Mouse (Mus musculus): ENCODE data around the gene Pif1. TPM values are rescaled to one million over a fixed set of nuclear protein-coding genes. Genes with fewer than 3 reads are reported as not detected.

The Pif1 gene
- polyA plus RNA-seq, 1 experiment from 2014 or later, result 8.7 TPM

DNA sequence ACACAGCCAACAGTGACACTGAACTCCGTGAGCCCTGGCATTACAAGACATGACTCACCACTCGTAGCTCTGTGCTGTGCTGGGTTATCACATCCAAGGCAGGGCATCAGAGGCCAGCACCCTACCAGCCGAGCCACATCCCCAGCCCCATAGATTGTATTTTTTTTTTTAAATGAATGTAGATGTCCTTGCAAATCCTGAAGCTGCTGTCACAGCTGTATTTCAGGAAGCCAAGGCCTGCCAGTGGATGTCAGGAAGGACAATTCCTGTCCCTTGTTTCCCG lies 40.6 kb upstream of the Pif1 start:
- WGBS, result 28% methylated on average over 4 of the region's 4 CpGs
- Histone ChIP-seq H3K9me3 (ENCODE audit: control insufficient read depth, low read length) (no peaks in the 10 kb centered on the region), H3K36me3 (ENCODE audit: control insufficient read depth, insufficient read depth, low read length) (no peaks in the 10 kb centered on the region), H3K9ac (ENCODE audit: low read length) (no peak overlapping the region; the same call in 1 of the 2 replicates), H3K27me3 (ENCODE audit: control insufficient read depth, insufficient read depth, low read length) (no peaks in the 10 kb centered on the region), H3K27ac (replicated peaks in 1 of 2; ENCODE audit: control insufficient read depth in 1 of 2, insufficient read depth in 1 of 2, low read depth in 2 of 2, low read length in 2 of 2) (peak overlapping the region; percentile 29 to 45; a peak in 3 of 4 replicates), H3K4me3 (ENCODE audit: control insufficient read depth in 1 of 2, insufficient read depth in 1 of 2, low read depth in 1 of 2, low read length in 2 of 2) (no peak overlapping the region), H3K4me1 (ENCODE audit: control insufficient read depth in 2 of 2, insufficient read depth in 2 of 2, low read length in 2 of 2) (peaks cover 37 to 63% of the 10 kb centered on the region in 2 experiments), H3K4me2 (ENCODE audit: low read length) (no peak overlapping the region)
- no peak for ATAC-seq (ENCODE audit: insufficient number of reproducible peaks, insufficient read depth, low FRiP score, low read depth)

DNA sequence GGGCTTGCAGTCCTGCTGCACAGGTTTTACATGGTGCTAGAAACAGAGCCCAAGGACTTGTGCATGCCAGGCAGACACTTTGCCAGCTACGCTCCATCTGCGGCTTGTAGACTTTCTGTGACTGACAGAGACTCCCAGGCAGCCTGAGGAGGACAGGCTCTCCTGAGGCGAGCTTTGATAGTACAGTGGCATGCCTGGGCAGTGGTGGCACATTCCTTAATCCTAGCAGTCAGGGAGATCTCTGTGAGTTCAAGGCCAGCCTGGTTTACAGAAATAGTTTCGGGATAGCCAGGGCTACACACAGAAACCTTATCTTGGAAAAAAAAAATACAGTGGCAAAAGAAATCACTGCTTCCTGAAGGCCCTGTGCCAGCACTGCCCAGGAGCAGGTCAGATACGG lies 39.8 kb upstream of the Pif1 start:
- Histone ChIP-seq H3K4me3 (ENCODE audit: control insufficient read depth in 1 of 2, insufficient read depth in 1 of 2, low read depth in 1 of 2, low read length in 2 of 2) (no peak overlapping the region), H3K36me3 (ENCODE audit: control insufficient read depth, insufficient read depth, low read length) (peaks cover 3% of the 10 kb centered on the region; the same call in 1 of the 2 replicates), H3K4me2 (ENCODE audit: low read length) (no peak overlapping the region), H3K9me3 (ENCODE audit: control insufficient read depth, low read length) (no peaks in the 10 kb centered on the region), H3K9ac (ENCODE audit: low read length) (no peak overlapping the region), H3K27me3 (ENCODE audit: control insufficient read depth, insufficient read depth, low read length) (no peaks in the 10 kb centered on the region), H3K27ac (replicated peaks in 1 of 2; ENCODE audit: control insufficient read depth in 1 of 2, insufficient read depth in 1 of 2, low read depth in 2 of 2, low read length in 2 of 2) (peak overlapping the region in 1 of 2 experiments; percentile 45; a peak in 2 of 4 replicates), H3K4me1 (ENCODE audit: control insufficient read depth in 2 of 2, insufficient read depth in 2 of 2, low read length in 2 of 2) (peaks cover 34 to 59% of the 10 kb centered on the region in 2 experiments)
- 67% methylated on average over 5 of the region's 5 CpGs for WGBS
- no peak for ATAC-seq (ENCODE audit: insufficient number of reproducible peaks, insufficient read depth, low FRiP score, low read depth)

DNA sequence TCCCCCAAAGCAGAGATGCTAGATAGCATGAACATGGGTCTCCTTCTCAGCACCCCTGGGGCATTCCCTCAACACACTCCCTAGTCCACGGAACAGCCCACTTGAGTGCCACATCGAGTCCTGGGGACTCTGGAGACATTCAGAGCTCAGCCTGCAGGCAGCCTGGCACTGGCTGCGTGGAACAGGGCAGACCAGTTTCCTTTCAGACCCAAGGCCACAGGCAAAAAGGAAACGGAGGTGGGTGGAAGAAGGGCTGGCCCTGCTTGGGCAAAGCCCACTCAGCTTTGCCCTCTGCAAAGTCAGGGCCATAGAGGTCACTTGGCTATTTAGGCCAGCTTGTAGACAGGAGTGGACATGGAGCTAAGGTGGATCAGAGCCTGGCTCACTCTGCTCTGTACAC lies 39.1 kb upstream of the Pif1 start:
- no peak for ATAC-seq (ENCODE audit: insufficient number of reproducible peaks, insufficient read depth, low FRiP score, low read depth)
- H3K4me2 ChIP-seq (ENCODE audit: low read length), result no peak overlapping the region
- H3K27ac ChIP-seq (replicated peaks in 1 of 2; ENCODE audit: control insufficient read depth in 1 of 2, insufficient read depth in 1 of 2, low read depth in 2 of 2, low read length in 2 of 2), result no peak overlapping the region
- H3K9me3 ChIP-seq (ENCODE audit: control insufficient read depth, low read length), result no peaks in the 10 kb centered on the region
- H3K36me3 ChIP-seq (ENCODE audit: control insufficient read depth, insufficient read depth, low read length), result peaks cover 6% of the 10 kb centered on the region; the same call in 1 of the 2 replicates
- no peaks in the 10 kb centered on the region for H3K27me3 ChIP-seq (ENCODE audit: control insufficient read depth, insufficient read depth, low read length)
- H3K9ac ChIP-seq (ENCODE audit: low read length), result no peak overlapping the region
- H3K4me3 ChIP-seq (ENCODE audit: control insufficient read depth in 1 of 2, insufficient read depth in 1 of 2, low read depth in 1 of 2, low read length in 2 of 2), result no peak overlapping the region
- 61% methylated on average over 4 of the region's 4 CpGs for WGBS
- H3K4me1 ChIP-seq (ENCODE audit: control insufficient read depth in 2 of 2, insufficient read depth in 2 of 2, low read length in 2 of 2), result peaks cover 34 to 55% of the 10 kb centered on the region in 2 experiments

DNA sequence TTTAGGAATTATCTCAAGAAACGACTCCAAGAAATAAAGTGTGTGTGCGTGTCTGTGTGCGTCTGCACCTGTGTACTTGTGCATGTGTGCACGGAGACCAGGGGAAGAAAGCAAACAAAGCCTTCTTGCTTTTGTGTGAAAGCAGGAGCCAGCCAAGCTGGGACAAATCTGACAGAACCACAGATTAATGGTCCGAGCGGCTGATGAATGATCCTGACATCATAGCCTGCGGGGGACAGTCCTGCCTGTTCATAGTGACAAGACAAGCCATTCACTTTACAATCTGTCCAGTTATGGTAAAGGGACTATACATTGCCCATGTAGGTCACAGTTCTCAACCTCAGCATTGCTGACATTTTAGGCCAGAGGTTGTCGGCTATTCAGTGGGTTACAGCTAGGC lies 38.6 kb upstream of the Pif1 start:
- Histone ChIP-seq H3K27ac (replicated peaks in 1 of 2; ENCODE audit: control insufficient read depth in 1 of 2, insufficient read depth in 1 of 2, low read depth in 2 of 2, low read length in 2 of 2) (no peak overlapping the region), H3K36me3 (ENCODE audit: control insufficient read depth, insufficient read depth, low read length) (peaks cover 6% of the 10 kb centered on the region; the same call in 1 of the 2 replicates), H3K9me3 (ENCODE audit: control insufficient read depth, low read length) (no peaks in the 10 kb centered on the region), H3K9ac (ENCODE audit: low read length) (no peak overlapping the region), H3K4me2 (ENCODE audit: low read length) (no peak overlapping the region), H3K4me1 (ENCODE audit: control insufficient read depth in 2 of 2, insufficient read depth in 2 of 2, low read length in 2 of 2) (peaks cover 34 to 52% of the 10 kb centered on the region in 2 experiments), H3K27me3 (ENCODE audit: control insufficient read depth, insufficient read depth, low read length) (no peaks in the 10 kb centered on the region), H3K4me3 (ENCODE audit: control insufficient read depth in 1 of 2, insufficient read depth in 1 of 2, low read depth in 1 of 2, low read length in 2 of 2) (no peak overlapping the region)
- 75% methylated on average over 8 of the region's 8 CpGs for WGBS
- no peak for ATAC-seq (ENCODE audit: insufficient number of reproducible peaks, insufficient read depth, low FRiP score, low read depth)

DNA sequence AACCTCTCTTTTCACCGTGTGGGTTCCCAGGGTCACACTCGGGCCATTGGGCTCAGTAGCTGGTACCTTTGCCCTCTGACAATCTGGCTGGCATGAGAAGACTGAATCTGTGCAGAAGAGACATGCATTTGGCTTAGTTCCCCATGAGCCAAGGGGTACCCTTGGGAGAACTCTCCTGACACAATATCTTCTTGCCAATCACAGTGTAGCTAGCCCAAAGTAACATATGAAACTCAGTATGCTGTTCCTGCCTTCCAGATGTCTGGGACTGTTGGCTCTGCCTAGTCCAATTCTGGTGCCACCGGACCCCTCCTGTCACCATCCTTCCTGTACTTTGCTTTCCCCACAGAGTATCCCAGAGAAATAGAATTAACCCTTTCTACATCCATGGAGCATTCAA lies 37.8 kb upstream of the Pif1 start:
- Histone ChIP-seq H3K36me3 (ENCODE audit: control insufficient read depth, insufficient read depth, low read length) (peaks cover 7% of the 10 kb centered on the region; the same call in 1 of the 2 replicates), H3K4me1 (ENCODE audit: control insufficient read depth in 2 of 2, insufficient read depth in 2 of 2, low read length in 2 of 2) (peaks cover 34 to 51% of the 10 kb centered on the region in 2 experiments), H3K9ac (ENCODE audit: low read length) (no peak overlapping the region), H3K9me3 (ENCODE audit: control insufficient read depth, low read length) (no peaks in the 10 kb centered on the region), H3K4me2 (ENCODE audit: low read length) (no peak overlapping the region), H3K27me3 (ENCODE audit: control insufficient read depth, insufficient read depth, low read length) (no peaks in the 10 kb centered on the region), H3K4me3 (ENCODE audit: control insufficient read depth in 1 of 2, insufficient read depth in 1 of 2, low read depth in 1 of 2, low read length in 2 of 2) (no peak overlapping the region), H3K27ac (replicated peaks in 1 of 2; ENCODE audit: control insufficient read depth in 1 of 2, insufficient read depth in 1 of 2, low read depth in 2 of 2, low read length in 2 of 2) (no peak overlapping the region)
- ATAC-seq (ENCODE audit: insufficient number of reproducible peaks, insufficient read depth, low FRiP score, low read depth), result no peak
- 85% methylated on average over 3 of the region's 3 CpGs for WGBS

DNA sequence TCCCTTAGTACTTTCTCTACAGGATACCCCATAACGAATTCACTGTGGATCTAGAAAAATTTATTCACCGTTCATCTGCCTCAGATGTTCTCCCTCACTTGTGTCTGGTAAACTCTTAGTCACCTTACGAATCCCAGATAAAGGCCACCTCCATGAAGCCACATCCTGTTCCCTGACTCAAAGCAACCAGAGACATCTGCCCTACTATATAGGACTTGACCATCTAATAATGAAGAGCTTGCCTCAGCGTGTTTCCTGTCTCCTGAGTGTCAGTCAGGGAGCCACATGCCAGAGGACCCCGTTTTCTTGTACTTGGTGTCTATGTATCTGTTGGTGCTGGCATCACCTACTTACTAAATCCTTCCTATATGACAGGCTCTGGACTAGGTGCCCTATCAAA lies 37.3 kb upstream of the Pif1 start:
- no peak overlapping the region for H3K4me3 ChIP-seq (ENCODE audit: control insufficient read depth in 1 of 2, insufficient read depth in 1 of 2, low read depth in 1 of 2, low read length in 2 of 2)
- peaks cover 12% of the 10 kb centered on the region; the same call in 1 of the 2 replicates for H3K36me3 ChIP-seq (ENCODE audit: control insufficient read depth, insufficient read depth, low read length)
- H3K4me2 ChIP-seq (ENCODE audit: low read length), result no peak overlapping the region
- H3K4me1 ChIP-seq (ENCODE audit: control insufficient read depth in 2 of 2, insufficient read depth in 2 of 2, low read length in 2 of 2), result peaks cover 36 to 56% of the 10 kb centered on the region in 2 experiments
- peak overlapping the region in 1 of 2 experiments; percentile 82; a peak in 1 of 4 replicates for H3K27ac ChIP-seq (replicated peaks in 1 of 2; ENCODE audit: control insufficient read depth in 1 of 2, insufficient read depth in 1 of 2, low read depth in 2 of 2, low read length in 2 of 2)
- no peak overlapping the region for H3K9ac ChIP-seq (ENCODE audit: low read length)
- H3K27me3 ChIP-seq (ENCODE audit: control insufficient read depth, insufficient read depth, low read length), result no peaks in the 10 kb centered on the region
- H3K9me3 ChIP-seq (ENCODE audit: control insufficient read depth, low read length), result no peaks in the 10 kb centered on the region
- 78% methylated on average over 5 of the region's 5 CpGs for WGBS
- ATAC-seq (ENCODE audit: insufficient number of reproducible peaks, insufficient read depth, low FRiP score, low read depth), result no peak

DNA sequence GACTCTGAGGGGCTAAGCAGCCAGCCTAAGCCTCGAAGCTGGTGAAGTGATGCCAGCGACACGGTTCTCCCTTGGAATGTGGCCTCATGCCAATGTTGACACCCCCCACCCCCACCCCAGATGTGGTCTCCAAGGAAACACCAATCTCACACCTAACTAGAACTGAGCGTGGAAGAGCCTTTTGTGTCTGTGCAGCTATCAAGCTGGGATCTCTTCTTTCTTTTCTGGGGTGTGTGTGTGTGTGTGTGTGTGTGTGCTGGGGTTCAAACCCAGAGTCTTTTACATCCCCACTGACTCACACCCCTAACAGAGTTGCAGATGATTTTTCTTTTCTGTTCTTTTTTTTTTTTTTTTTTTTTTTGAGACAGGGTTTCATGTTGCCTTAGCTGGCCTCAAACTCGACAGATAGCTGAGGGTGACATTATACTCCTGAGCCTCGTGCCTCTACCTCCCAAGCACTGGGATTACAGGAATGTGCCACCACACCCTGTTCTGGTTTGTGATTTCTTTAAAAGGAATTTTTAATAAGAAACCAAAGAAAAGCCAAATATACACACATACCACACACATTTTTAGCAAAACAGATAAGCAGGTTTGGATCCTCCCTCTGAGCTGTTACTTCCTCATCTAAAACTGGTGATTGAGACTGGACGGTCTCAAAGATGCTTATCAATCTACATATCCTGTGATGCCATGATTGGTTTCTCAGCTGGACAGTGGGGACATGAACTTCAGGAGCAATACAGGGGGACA lies 36.7 kb upstream of the Pif1 start:
- Histone ChIP-seq H3K4me1 (ENCODE audit: control insufficient read depth in 2 of 2, insufficient read depth in 2 of 2, low read length in 2 of 2) (peaks cover 42 to 60% of the 10 kb centered on the region in 2 experiments), H3K9ac (ENCODE audit: low read length) (peak overlapping the region; percentile 54; the same call in 1 of the 2 replicates), H3K27me3 (ENCODE audit: control insufficient read depth, insufficient read depth, low read length) (no peaks in the 10 kb centered on the region), H3K4me3 (ENCODE audit: control insufficient read depth in 1 of 2, insufficient read depth in 1 of 2, low read depth in 1 of 2, low read length in 2 of 2) (no peak overlapping the region), H3K4me2 (ENCODE audit: low read length) (no peak overlapping the region), H3K27ac (replicated peaks in 1 of 2; ENCODE audit: control insufficient read depth in 1 of 2, insufficient read depth in 1 of 2, low read depth in 2 of 2, low read length in 2 of 2) (peak overlapping the region; percentile 82 to 94), H3K36me3 (ENCODE audit: control insufficient read depth, insufficient read depth, low read length) (peaks cover 14% of the 10 kb centered on the region), H3K9me3 (ENCODE audit: control insufficient read depth, low read length) (no peaks in the 10 kb centered on the region)
- ATAC-seq (ENCODE audit: insufficient number of reproducible peaks, insufficient read depth, low FRiP score, low read depth), result no peak
- WGBS, result 20% methylated on average over 7 of the region's 7 CpGs
